Mouse (Mus musculus) layer of hippocampus, postnatal 25 days (tissue): ENCODE measurements around the gene Stx8. TPM values are rescaled to one million over a fixed set of nuclear protein-coding genes. Genes with fewer than 3 reads are reported as not detected.

Experiments
- DNase-seq, 2 experiments: peaks; one replicate each; pipeline ENCODE4 v3.0.0; 2022; ENCODE audit warnings: mixed read lengths in 2 of 2, low spot score in 1 of 2; ENCODE audit errors: extremely low spot score in 1 of 2
- total RNA-seq, 2 experiments: library from RNA; stranded (reverse); gene quantifications; 2 replicates each; pipeline ENCODE4 v1.2.3; 2021

Stx8 gene
- 10 to 100 TPM; 34.4 to 36.5 TPM for total RNA-seq

- peak; percentile 88 to 98 for DNase-seq
Measured at GRCm38 (mm10) chr11:67965905-67966878, at the start of gene Stx8. Gene Stx8 (plus strand): TSS chr11:67966193.

GRCm38 (mm10) chr11:67917126-67917525, 48.9 kb upstream of the Stx8 start:
- no peak for DNase-seq

- no peak for DNase-seq
Measured at GRCm38 (mm10) chr11:67919593-67919992, 46.4 kb upstream of the Stx8 start.

- DNase-seq, result no peak
Measured at GRCm38 (mm10) chr11:67920226-67920960, 45.6 kb upstream of the Stx8 start.

GRCm38 (mm10) chr11:67921091-67921826, 44.7 kb upstream of the Stx8 start:
- DNase-seq, result no peak

- DNase-seq, result no peak
Measured at GRCm38 (mm10) chr11:67921827-67922754, 43.9 kb upstream of the Stx8 start, which contains the start of gene Usp43. Gene Usp43 (minus strand): TSS chr11:67922153.

GRCm38 (mm10) chr11:67922755-67923125, 43.3 kb upstream of the Stx8 start:
- peak in 1 of 2 experiments; percentile 34 for DNase-seq

- DNase-seq, result no peak
Measured at GRCm38 (mm10) chr11:67923720-67924119, 42.3 kb upstream of the Stx8 start.

- DNase-seq, result no peak
Measured at GRCm38 (mm10) chr11:67925000-67925399, 41.0 kb upstream of the Stx8 start.

- DNase-seq, result no peak
Measured at GRCm38 (mm10) chr11:67926348-67927055, 39.5 kb upstream of the Stx8 start.

- no peak for DNase-seq
Measured at GRCm38 (mm10) chr11:67932156-67932555, 33.8 kb upstream of the Stx8 start.

GRCm38 (mm10) chr11:67948229-67948628, 17.8 kb upstream of the Stx8 start:
- no peak for DNase-seq

- DNase-seq, result no peak
Measured at GRCm38 (mm10) chr11:67949475-67949874, 16.5 kb upstream of the Stx8 start.

GRCm38 (mm10) chr11:67953604-67954003, 12.4 kb upstream of the Stx8 start:
- DNase-seq, result no peak

- no peak for DNase-seq
Measured at GRCm38 (mm10) chr11:67954413-67954812, 11.6 kb upstream of the Stx8 start.

- no peak for DNase-seq
Measured at GRCm38 (mm10) chr11:67964110-67964509, 1.9 kb upstream of the Stx8 start.

- peak; percentile 70 to 88 for DNase-seq
Measured at GRCm38 (mm10) chr11:67965242-67965883, 630 bp upstream of the Stx8 start, which contains the start of gene Cfap52. Gene Cfap52 (minus strand): TSS chr11:67965651.

- no peak for DNase-seq
Measured at GRCm38 (mm10) chr11:67967831-67968230, 1.8 kb downstream of the Stx8 start.
